Mouse (Mus musculus) adrenal gland, postnatal 10 days (tissue): ENCODE results near the gene Myg1. TPM values are rescaled to one million over a fixed set of nuclear protein-coding genes. Genes with fewer than 3 reads are reported as not detected.
"Not testable (repeated sequence)": the region's sequence is repeated elsewhere in the genome, so short reads cannot be mapped to it uniquely, and the experiment has no call there.

ENCODE experiments used
- DNase-seq: peaks from one replicate; pipeline ENCODE4 v3.0.0; 2021; ENCODE audit warnings: mixed read lengths
- long read RNA-seq, 2 experiments: library from polyadenylated mRNA; stranded (forward); transcript quantifications; one replicate each; pipeline ENCODE4 v2.0.0; 2021
- total RNA-seq, 2 experiments: library from RNA; stranded (reverse); gene quantifications; 2 replicates each; pipeline ENCODE4 v1.2.3; 2021

Gene Myg1
- total RNA-seq = 10 to 100 TPM; 50.0 to 62.5 TPM
- long read RNA-seq, experiment 1, transcript Myg1-202 (7 exons, 1,480 nt) = major isoform, 53 of 60 reads
- long read RNA-seq, experiment 1, partial matches to known transcripts = 3 of 60 reads
- long read RNA-seq, experiment 1, other reads (novel, unspliced or antisense) = 2 of 60 reads
- long read RNA-seq, experiment 2, transcript Myg1-202 (7 exons, 1,480 nt) = major isoform, 15 of 23 reads
- long read RNA-seq, experiment 2, partial matches to known transcripts = 4 of 23 reads
- long read RNA-seq, experiment 2, other reads (novel, unspliced or antisense) = 2 of 23 reads

- peak; percentile 91 for DNase-seq
Observed at GRCm38 (mm10) chr15:102331610-102332015, at the start of gene Myg1. TSS of gene Myg1 (plus strand) at chr15:102331709.

GRCm38 (mm10) chr15:102282463-102283292, 48.8 kb upstream of the Myg1 start:
- no peak for DNase-seq

GRCm38 (mm10) chr15:102283648-102284047, 47.9 kb upstream of the Myg1 start:
- no peak for DNase-seq

DNA sequence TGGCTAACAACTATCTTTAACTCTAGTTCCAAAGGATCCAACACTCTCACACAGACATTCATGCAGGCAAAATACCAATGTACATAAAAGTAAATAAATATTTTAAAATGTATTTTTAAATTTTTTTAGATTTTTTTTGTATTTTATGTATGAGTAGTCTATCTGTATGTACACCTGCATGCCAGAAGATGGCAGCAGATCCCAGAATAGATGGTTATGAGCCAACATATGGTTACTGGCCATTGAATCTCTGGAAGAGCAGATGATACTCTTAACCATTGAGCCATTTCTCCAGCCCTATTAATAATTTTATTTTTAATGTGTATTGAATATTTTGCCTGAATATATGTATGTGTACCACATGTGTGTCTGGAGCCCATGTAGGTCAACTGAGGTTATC, 44.1 kb upstream of the Myg1 start:
- peak; percentile 58 for DNase-seq

DNA sequence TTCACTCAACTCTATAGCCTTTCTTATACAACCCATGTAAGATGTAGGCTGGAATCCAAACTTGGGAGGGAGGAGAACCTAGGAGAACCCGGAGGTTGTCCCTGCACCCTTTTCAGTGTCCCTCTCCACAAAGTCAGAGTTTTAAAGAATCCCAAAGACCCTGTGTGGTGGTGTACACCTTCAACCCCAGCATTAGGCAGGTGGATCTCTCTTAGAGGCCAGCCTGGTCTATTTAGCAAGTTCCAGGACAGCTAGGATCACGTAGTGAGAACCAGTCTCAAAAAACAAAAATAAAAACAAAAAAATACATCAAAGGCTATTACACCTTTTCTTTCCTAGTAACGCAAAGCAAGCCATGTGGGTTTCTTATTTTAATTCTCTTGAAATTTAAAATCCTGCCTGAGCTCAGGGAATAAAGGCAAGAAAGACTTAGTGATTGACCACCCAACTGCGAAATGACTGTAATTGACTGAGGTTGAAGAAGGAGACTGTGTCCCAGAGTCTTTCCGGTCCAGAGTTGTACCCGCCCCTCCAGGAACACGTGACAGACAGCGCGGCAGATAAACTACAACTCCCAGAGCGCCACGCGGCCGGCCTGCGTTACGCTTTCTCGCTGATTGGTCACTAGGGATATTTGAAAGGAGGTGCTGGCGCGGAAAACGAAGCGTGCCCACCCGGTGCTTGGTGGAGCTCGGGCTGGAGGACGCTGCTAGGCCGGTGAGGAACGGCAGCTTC, 35.7 kb upstream of the Myg1 start, which contains the start of gene Espl1:
TSS of gene Espl1 (plus strand) at position 634 of the 735 bp plus-strand sequence.
- peak; percentile 96 for DNase-seq

GRCm38 (mm10) chr15:102296368-102297006, 35.0 kb upstream of the Myg1 start:
- no peak for DNase-seq

DNA sequence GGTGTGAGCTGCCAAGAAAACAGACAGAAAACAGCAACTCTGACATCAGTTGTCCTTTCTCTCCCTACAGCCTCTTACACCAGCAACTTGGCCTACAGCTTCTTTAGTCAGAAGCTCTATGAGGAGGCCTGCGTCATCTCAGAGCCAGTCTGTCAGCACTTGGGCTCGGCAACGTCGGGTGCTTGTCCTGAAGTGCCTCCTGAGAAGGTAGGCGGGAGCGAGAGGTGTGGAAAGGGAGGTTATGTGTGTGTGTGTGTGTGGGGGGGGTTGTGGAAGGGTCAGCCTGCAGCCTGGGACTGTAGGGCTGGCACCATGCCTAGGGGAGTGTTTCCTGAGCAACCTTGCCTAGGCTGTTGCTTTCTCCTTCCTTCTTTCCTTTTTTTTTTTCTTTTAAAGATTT, 29.0 kb upstream of the Myg1 start:
- no peak for DNase-seq

- DNase-seq = no peak
Observed at GRCm38 (mm10) chr15:102308717-102309116, 22.8 kb upstream of the Myg1 start.

DNA sequence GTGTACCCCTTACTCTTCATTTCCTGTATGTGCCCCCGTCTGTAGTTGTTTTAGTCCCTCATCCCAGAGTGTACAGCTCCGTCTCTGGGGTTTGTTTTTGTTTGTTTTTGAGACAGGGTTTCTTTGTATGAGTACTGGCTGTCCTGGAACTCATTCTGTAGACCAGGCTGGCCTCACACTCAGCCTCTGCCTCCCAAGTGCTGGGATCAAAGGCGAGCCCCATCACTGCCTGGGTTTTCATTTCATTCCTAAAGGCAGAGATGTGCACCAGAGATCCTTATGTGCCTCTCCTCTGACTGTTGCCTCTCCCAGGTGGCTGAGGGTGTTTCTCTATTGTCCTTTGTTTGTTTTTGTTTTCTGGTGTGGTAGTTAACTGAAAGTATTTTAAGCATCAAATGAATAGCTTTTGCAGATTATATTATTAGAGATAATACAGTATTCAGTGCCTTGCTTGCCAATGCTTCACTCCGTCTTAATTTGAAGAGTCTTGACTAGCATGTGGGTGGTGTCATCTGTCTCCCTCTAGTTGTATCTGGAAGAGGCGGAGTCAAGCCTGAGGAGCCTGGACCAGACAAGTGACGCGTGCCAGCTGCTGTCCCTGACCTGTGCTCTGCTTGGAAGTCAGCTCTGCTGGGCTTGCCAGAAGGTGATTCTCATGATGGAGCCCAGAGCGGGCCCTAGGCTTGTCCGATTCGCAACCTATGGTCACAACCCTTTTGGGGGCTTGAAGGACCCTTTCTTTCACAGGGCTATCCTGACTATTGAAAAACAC, 21.2 kb upstream of the Myg1 start:
- peak; percentile 59 for DNase-seq

DNA sequence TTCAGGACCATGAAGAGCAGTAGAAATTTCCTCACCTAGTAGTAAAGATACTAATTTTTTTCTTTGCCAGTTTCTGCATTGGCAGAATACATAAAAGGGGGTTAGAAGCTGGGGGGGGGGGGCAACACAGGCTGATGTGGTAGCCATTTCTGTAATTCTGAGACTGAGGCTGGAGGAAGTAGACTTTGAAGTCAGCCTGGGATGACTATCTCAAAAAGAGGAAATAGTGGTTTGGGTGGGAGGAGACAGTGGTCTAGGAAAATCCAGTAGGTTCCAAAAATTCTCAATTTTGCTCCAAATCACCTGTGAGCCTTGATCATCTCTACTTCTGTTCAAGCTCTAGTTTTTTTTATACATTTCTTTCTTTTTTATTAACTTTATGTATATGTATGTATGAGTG, 20.0 kb upstream of the Myg1 start:
- DNase-seq = no peak

- DNase-seq = no peak
Observed at GRCm38 (mm10) chr15:102315292-102315691, 16.2 kb upstream of the Myg1 start.

GRCm38 (mm10) chr15:102316263-102316662, 15.2 kb upstream of the Myg1 start:
- DNase-seq = peak; percentile 76

DNA sequence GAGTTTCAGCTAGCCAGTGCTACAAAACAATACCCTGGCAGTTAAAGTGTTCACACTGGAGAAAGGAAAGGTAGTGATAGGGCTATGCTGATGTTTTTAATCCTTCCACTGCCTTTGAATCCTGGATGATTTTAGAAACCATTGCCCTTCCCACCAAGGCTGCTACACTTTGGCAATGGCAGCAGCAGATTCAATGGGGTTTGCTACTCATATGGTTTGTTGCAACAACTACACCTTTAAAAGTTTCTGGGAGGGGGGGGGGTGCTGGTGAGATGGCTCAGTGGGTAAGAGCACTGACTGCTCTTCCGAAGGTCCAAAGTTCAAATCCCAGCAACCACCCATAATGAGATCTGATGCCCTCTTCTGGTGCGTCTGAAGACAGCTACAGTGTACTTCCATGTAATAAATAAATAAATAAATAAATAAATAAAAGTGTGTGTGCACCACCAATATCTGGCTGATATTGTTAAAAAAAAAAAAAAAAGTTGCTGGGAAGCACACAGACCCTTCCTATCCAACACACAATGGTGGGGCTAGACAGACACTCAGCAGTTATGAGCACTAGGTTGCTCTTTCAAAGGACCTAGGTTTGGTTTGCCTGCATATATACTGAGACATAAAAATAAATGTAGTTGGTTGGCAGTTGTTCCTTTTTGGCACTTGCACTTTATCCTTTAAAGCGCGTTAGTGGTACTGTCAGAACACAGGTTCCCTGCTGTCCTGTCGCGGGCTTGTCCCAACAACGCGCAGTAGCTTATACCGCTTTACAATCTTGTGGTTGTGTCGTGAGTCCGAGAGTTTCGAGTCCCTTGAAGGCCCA, 6.6 kb upstream of the Myg1 start:
- DNase-seq = no peak

DNA sequence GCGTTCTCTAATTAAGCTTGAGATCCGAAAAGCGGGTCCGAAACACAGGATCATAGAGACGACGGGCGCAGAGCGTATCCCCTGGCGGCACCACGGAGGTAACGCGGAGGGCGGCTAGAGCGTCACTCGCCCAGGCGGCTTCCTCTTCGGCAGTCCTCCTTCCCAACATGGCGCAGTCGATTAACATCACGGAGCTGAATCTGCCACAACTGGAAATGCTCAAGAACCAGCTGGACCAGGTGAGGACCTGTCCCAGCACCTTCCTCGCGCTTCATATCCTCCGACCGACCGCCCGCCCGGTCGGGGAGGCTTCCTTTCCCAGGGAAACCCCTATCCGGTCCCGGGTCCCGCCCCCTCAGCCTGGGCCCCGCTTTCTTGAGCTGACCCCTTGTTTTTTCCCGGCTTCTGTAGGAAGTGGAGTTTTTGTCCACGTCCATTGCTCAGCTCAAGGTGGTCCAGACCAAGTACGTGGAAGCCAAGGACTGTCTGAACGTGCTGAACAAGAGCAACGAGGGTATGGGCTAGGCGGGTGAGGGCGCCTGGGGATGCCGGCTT, 5.4 kb upstream of the Myg1 start, which contains the start of gene Pfdn5:
TSS of gene Pfdn5 (plus strand) at position 95 of the 555 bp plus-strand sequence.
- peak; percentile 91 for DNase-seq

GRCm38 (mm10) chr15:102326892-102327291, 4.6 kb upstream of the Myg1 start:
- DNase-seq = no peak

DNA sequence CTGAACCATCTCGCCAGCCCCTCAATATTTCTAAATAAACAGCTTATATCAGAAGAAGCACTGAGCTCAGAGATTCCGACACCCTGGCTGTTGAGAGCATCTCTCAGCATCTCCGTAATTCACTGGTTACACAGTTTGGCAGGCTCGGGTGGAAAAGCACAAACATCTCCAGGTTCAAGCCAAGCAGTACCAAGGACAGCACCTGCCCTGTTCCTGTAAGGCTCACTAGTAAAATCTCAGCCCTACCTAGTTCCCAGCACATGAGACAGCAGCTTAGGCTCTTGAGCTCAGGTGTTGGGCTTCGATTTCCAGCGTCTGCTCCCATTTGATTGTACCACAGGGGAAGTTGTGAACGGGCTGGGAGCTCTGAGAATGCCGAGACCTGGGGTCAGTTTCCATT, 3.7 kb downstream of the Myg1 start:
- no peak for DNase-seq

DNA sequence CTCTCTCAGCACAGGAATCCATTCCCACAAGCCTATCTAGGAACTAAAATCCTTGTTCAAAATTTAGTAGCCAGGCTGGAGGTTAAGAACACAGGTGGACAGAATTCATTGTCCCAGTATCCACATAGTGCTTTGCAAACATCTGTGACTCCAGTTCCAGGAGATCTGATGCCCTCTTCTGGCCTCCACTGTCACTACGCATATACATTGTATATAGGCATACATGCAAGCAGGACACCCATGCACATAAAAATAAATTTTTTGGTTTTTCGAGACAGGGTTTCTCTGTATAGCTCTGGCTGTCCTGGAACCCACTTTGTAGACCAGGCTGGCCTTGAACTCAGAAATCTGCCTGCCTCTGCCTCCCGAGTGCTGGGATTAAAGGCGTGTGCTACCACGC, 4.4 kb downstream of the Myg1 start:
- not testable (repeated sequence) for DNase-seq

GRCm38 (mm10) chr15:102336946-102337345, 5.4 kb downstream of the Myg1 start:
- no peak for DNase-seq

DNA sequence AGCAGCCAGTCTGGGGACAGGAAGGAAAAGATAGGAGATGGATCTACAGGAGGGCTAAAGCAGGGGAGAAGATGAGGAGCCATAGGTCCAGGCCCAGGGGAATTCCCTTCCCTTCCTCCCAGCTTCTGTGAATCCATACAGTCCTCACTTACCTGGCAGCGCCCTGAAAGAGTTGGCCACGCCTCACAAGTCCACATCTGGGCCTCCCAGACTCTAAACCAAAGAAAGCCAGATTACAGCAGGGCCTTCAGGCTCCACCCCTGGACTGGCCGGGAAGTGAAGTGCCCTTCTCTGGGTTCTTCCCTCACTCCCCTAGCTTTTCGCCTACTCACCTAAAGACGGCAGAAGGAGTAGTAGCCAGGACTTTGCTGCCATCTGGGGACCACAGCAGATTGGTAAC, 8.1 kb downstream of the Myg1 start:
- DNase-seq = no peak

DNA sequence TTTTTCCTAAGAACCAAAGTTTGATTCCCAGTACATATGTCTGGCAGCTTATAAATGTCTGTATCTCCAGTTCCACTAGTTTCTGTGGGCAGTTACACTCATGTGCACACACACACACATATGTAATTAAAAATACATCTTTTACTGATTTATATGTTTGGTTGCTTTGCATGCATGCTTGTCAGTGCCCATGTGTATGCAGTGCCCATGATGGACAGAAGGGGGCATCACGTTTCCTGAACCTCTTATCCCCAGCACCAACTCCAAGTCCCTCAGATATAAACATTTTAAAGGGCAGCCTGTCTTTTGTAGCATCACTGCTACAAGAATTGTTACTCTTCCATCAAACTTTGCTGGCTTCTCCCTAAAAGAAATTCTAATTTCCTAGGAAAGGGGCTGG, 10.1 kb downstream of the Myg1 start:
- DNase-seq = peak; percentile 63
